Mouse (Mus musculus) hindbrain, embryonic 15.5 days (tissue): ENCODE measurements around the gene P3h3. TPM values are rescaled to one million over a fixed set of nuclear protein-coding genes. Genes with fewer than 3 reads are reported as not detected.
A peak's percentile ranks its signal among the peaks of the same experiment; 100 is the strongest.

ENCODE experiments used
- ATAC-seq: fragments of 200-750 bp; cut with Nextera tagmentation; 2 replicates; pipeline ENCODE4 v1.8.0; 2017; ENCODE audit warnings: low read depth, moderate number of reproducible peaks, moderate TSS enrichment; ENCODE audit not compliant: low FRiP score
- H3K27ac ChIP-seq: fragments of 300-500 bp; sonication (generic); replicated peaks from 2 replicates; pipeline ENCODE4 v1.5.1; 2015; ENCODE audit warnings: mild to moderate bottlenecking, inconsistent platforms
- H3K27me3 ChIP-seq: fragments of 300-500 bp; sonication (generic); 2 replicates; pipeline ENCODE4 v1.6.1; 2015; ENCODE audit warnings: control low read depth, inconsistent platforms
- H3K36me3 ChIP-seq: fragments of 300-500 bp; sonication (generic); 2 replicates; pipeline ENCODE4 v1.6.1; 2015; ENCODE audit warnings: control low read depth, inconsistent platforms
- H3K4me1 ChIP-seq: fragments of 300-500 bp; sonication (generic); replicated peaks from 2 replicates; pipeline ENCODE4 v1.6.1; 2015; ENCODE audit warnings: control low read depth, inconsistent platforms
- H3K4me2 ChIP-seq: fragments of 300-500 bp; sonication (generic); 2 replicates; pipeline ENCODE4 v1.6.1; 2015; ENCODE audit warnings: moderate library complexity, mild to moderate bottlenecking, inconsistent platforms
- H3K4me3 ChIP-seq: fragments of 300-500 bp; sonication (generic); 2 replicates; pipeline ENCODE4 v1.5.1; 2015; ENCODE audit warnings: mild to moderate bottlenecking, inconsistent platforms
- H3K9ac ChIP-seq: fragments of 300-500 bp; sonication (generic); 2 replicates; pipeline ENCODE4 v1.6.1; 2015; ENCODE audit warnings: inconsistent platforms
- H3K9me3 ChIP-seq: fragments of 300-500 bp; sonication (generic); 2 replicates; pipeline ENCODE4 v1.6.1; 2016; ENCODE audit warnings: control low read depth, inconsistent platforms
- WGBS: fragments of 180-500 bp; shearing (Covaris S2); methylation state at CpG from one replicate; pipeline ENCODE4 v1.1.7; 2015; 5-methylcytosine and 5-hydroxymethylcytosine counted together
- polyA plus RNA-seq: library from polyadenylated mRNA; unstranded; fragments of >200 nt; fragmentation: Nextera tagmentation; extraction: Ambion mirVana; gene quantifications from 2 replicates; pipeline ENCODE4 v1.2.1, GENCODE M21; 2015

P3h3 gene
- polyA plus RNA-seq, 1 experiment from 2014 or later, result 18.7 TPM

DNA sequence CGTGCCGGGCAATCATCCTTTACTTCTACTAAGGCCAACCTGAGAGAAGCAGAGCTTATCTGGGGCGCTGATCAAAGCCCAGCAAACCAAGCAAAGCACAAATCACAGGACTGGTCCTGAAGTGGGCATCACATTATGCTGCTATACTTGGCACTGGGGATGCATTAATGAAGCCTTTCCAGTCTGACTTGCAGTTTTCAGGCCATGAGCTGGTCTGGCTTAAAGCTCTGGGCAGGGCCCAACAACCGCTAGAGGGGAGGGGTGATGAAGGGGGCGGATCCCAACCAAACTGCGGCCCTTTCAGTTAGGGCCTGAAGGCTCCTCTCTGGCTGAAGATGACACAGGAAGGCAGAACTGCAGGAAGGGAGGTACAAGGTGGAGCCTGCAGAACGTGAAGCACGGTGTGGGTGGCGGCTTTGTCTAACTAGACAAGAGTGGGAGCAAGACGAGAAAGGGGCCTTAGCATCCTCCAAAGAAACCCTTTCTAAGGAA lies 29.4 kb downstream of the P3h3 start:
- peak overlapping the region; percentile 51 for H3K9ac ChIP-seq
- H3K4me1 ChIP-seq, result peaks cover 22% of the 10 kb centered on the region
- peak overlapping the region; percentile 78 for H3K4me3 ChIP-seq
- 23% methylated on average over 10 of the region's 10 CpGs for WGBS
- no peaks in the 10 kb centered on the region for H3K27me3 ChIP-seq
- no peak for ATAC-seq
- peaks cover 29% of the 10 kb centered on the region for H3K36me3 ChIP-seq
- peak overlapping the region; percentile 77 for H3K4me2 ChIP-seq
- no peaks in the 10 kb centered on the region for H3K9me3 ChIP-seq
- peak overlapping the region; percentile 92 for H3K27ac ChIP-seq

DNA sequence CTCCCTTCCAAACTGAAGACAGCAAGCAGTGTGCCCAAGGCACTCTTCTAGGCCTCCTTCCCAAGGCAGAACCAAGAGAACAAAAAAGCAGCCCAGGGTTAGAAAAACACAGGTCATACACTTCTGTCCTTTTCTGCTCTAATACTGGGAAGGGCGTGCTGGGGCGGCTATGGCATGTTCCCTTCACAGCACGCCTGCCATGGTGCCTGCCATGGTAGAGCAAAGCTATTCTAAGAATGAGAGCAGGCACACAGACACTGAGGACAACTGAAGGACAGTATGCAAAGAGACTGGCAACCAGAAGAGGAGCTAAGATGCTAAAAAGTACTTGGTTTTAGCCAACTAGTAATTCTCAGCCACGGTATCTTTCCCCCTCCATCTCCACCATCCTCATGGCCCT lies 35.5 kb downstream of the P3h3 start:
- Histone ChIP-seq H3K9ac (no peak overlapping the region), H3K9me3 (no peaks in the 10 kb centered on the region), H3K27me3 (no peaks in the 10 kb centered on the region), H3K27ac (no peak overlapping the region), H3K36me3 (peaks cover 89% of the 10 kb centered on the region), H3K4me2 (no peak overlapping the region), H3K4me3 (no peak overlapping the region), H3K4me1 (peaks cover 1% of the 10 kb centered on the region; the same call in 1 of the 2 replicates)
- WGBS, result 93% methylated on average over 4 of the region's 4 CpGs
- no peak for ATAC-seq

DNA sequence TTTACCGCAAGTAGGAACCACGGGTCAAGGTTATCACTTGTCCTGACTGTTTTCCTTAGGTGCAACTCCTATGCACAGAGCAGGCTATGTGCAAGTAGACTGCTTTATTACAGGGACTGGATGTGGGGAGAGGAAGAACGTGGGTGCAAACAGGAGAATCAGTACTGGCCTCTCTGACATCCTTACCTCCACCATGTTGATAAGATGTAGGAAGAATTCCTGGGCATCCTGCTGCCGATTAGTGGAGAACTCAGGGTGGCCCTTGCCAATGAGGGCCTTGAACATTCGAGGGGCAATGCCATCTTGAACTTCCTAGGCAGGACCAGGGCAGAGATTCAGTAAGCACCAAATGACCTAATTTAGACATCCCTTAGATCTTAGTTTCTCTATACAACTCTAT lies 36.7 kb downstream of the P3h3 start:
- no peak for ATAC-seq
- Histone ChIP-seq H3K4me3 (no peak overlapping the region), H3K27ac (no peak overlapping the region), H3K4me1 (no peaks in the 10 kb centered on the region), H3K4me2 (no peak overlapping the region), H3K9me3 (no peaks in the 10 kb centered on the region), H3K36me3 (peaks cover 95% of the 10 kb centered on the region), H3K27me3 (no peaks in the 10 kb centered on the region), H3K9ac (no peak overlapping the region)
- 90% methylated on average over 5 of the region's 5 CpGs for WGBS

DNA sequence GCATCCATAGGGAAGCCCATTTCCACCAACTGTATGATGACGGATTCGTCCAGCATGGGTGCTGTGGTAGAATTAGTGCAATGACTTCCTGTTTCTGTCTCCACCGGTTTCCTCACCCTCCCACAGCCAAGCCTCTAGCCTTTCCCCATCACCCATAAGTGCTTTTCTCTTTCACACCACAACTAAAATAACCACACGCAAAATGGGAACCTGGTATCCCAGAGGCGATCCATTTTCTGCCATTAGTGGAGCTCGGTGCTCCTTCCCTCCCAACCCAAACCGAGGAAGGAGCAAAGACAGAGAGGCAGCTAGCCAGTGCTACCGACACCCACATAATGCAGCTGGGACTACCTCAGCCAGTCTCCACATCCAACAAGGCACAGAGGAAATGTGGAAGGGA lies 39.6 kb downstream of the P3h3 start:
- no peak overlapping the region for H3K9ac ChIP-seq
- no peak overlapping the region for H3K4me3 ChIP-seq
- no peaks in the 10 kb centered on the region for H3K27me3 ChIP-seq
- peaks cover 67% of the 10 kb centered on the region for H3K36me3 ChIP-seq
- ATAC-seq, result no peak
- 89% methylated on average over 8 of the region's 8 CpGs for WGBS
- H3K9me3 ChIP-seq, result no peaks in the 10 kb centered on the region
- peaks cover 13% of the 10 kb centered on the region for H3K4me1 ChIP-seq
- H3K4me2 ChIP-seq, result no peak overlapping the region
- H3K27ac ChIP-seq, result no peak overlapping the region

DNA sequence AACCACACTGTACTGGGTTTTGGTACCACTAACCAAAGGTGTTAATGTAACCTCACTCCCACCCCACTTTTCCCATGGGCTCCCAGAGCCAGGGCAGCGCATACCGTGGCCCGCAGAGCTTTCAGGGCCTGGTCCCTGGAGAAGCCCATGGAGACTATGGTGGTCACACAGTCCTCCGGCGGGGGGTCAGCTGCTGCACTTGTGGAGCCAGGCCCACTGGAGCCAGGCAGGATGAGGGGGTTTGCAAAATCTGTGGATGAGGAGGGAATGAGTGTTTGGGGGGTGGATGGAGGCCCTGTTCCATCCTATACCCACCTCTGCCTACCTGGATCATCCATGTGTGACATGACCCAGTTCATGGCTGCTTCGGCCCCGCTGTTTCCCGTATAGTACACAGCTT lies 40.0 kb downstream of the P3h3 start:
- WGBS, result 99% methylated on average over 8 of the region's 8 CpGs
- H3K36me3 ChIP-seq, result peaks cover 63% of the 10 kb centered on the region
- ATAC-seq, result no peak

DNA sequence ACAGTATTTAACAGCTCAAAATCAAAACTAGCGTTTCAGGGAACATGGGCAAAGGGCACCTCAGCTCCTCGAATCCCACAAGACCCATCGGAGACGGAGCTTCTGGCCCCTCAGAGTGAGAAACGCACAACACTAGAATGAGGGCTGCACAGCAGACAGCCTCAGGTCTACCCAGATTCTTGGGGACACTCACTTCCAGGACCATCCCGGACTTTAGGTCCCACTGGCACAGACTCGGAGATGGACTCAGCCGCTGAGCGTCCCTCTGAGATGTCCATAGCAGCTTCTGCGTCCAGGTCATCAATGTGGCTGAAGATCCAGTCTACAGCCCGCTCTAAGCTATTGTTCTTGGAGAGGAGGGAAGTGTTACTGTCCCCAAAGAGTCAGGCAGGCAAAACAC lies 40.4 kb downstream of the P3h3 start:
- no peak overlapping the region for H3K4me2 ChIP-seq
- peaks cover 22% of the 10 kb centered on the region for H3K4me1 ChIP-seq
- H3K9me3 ChIP-seq, result no peaks in the 10 kb centered on the region
- peaks cover 59% of the 10 kb centered on the region for H3K36me3 ChIP-seq
- H3K4me3 ChIP-seq, result no peak overlapping the region
- H3K27ac ChIP-seq, result no peak overlapping the region
- no peaks in the 10 kb centered on the region for H3K27me3 ChIP-seq
- ATAC-seq, result no peak
- no peak overlapping the region for H3K9ac ChIP-seq
- WGBS, result 97% methylated on average over 11 of the region's 11 CpGs

More for the DNA sequence above, 40.0 kb downstream of the P3h3 start:
- Histone ChIP-seq H3K4me1 (peaks cover 17% of the 10 kb centered on the region), H3K4me3 (no peak overlapping the region), H3K4me2 (no peak overlapping the region), H3K9me3 (no peaks in the 10 kb centered on the region), H3K27ac (no peak overlapping the region), H3K9ac (no peak overlapping the region), H3K27me3 (no peaks in the 10 kb centered on the region)

DNA sequence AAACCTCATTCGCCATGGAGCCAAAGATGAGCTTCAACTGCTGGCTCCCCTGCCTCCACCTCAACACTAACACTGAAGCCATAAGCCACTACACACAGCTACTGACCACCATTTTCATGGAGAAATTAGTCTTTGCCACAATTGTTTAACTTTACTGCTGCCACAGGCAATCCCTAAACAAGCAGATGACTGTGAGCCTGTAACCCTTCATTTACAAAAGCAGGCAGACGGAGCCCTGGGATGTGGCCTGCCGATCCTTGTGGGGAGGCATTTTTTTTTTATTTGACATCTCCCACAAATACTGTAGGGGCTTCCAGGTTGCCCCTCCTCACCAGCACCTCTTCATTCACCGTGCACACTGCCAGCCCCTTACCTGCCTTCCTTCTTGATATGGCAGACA lies 40.9 kb downstream of the P3h3 start:
- no peaks in the 10 kb centered on the region for H3K9me3 ChIP-seq
- no peak for ATAC-seq
- no peak overlapping the region for H3K4me3 ChIP-seq
- WGBS, result 86% methylated on average over 4 of the region's 4 CpGs
- peaks cover 27% of the 10 kb centered on the region for H3K4me1 ChIP-seq
- no peak overlapping the region for H3K27ac ChIP-seq
- no peak overlapping the region for H3K9ac ChIP-seq
- H3K4me2 ChIP-seq, result no peak overlapping the region
- peaks cover 58% of the 10 kb centered on the region for H3K36me3 ChIP-seq
- no peaks in the 10 kb centered on the region for H3K27me3 ChIP-seq

DNA sequence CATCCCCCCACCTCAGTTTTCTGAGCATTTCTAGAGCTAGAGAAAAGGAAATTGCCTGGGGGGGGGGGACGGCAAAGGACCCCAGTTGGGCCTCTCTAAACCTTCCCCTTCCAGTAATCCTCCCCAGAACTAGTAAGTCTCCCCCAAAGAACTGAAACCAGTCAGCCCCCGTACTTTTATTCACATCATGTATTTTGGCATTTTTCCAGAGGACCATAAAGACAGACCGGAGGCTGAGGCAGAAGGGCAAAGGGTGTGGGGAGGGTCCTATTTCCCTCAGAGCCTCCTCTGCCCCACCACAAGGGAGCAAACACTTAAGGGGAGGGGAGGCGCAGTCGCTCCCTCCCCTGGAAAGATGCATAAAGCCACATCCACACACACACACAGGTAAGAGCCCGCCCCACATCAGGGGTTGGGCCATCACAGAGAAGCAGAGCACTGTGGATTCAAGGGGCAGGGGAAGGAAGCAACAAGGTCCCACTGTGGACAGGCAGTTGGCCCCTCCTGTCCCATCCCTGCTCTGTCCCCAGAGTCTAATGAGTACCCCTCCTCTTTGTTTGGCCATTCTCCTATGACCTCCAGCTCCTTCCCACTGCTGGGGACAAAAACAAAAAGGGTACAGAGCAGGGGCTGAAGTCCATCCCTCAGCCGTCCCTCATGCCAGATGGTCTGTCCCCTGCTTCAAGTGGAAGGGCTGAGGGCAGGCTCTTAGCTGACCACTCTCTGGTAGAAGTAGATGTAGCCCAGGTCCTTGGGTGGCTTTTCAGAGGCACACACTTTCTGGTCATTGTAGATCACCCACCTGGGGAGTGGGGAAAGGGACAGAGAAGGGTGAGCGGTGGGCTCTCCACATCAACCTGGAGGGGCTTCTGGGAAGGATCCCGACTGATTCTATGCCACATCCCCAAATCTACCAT lies 42.4 kb downstream of the P3h3 start:
- Histone ChIP-seq H3K4me3 (no peak overlapping the region), H3K27me3 (no peaks in the 10 kb centered on the region), H3K27ac (no peak overlapping the region), H3K9me3 (no peaks in the 10 kb centered on the region), H3K4me1 (peaks cover 30% of the 10 kb centered on the region), H3K9ac (no peak overlapping the region), H3K36me3 (peaks cover 47% of the 10 kb centered on the region), H3K4me2 (peak overlapping the region; percentile 72)
- ATAC-seq, result no peak
- 66% methylated on average over 9 of the region's 9 CpGs for WGBS

DNA sequence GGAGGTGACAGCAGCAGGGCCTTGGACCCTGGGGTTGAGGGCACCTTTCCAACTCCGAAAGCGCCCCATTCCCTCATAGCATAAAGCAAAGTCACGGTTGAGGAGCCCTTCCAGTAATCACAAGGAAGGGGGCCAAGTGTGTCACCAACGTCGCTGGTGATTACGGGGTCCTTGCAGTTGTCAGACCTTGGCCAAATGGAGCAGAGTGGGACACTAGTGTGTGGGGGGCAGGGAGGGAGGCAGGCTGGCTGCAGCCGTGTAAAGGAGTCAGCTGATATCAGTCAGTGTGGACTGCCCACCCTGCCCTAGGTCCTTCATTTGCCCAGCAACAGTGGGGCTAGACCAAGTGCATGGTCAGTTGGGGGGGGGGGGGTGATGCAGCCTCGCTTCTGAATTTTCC lies 43.1 kb downstream of the P3h3 start:
- Histone ChIP-seq H3K27ac (peak overlapping the region; percentile 90), H3K4me3 (peak overlapping the region; percentile 70), H3K4me1 (peaks cover 37% of the 10 kb centered on the region), H3K9ac (no peak overlapping the region), H3K27me3 (no peaks in the 10 kb centered on the region), H3K9me3 (no peaks in the 10 kb centered on the region), H3K4me2 (peak overlapping the region; percentile 72), H3K36me3 (peaks cover 40% of the 10 kb centered on the region)
- peak; percentile 42 for ATAC-seq
- 37% methylated on average over 8 of the region's 8 CpGs for WGBS

DNA sequence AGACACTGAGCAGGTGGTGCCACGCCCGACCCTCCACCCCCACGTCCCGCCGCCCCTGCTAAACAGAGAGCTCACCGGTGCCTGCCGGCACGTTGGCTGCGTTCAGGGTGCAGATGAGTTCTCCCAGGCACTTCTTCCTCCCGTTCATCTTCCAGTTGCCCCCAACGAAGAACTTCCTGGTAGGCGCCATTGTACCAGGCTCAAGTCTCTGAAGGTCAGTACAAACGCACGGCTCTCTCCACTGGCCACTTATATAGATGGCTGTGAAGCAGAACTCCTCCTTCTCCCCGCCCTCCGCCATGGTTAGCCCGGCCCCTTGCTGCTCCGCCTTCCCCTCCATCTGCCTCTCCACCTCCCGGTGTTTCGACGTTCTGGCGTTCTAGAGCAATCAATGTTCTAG lies 43.6 kb downstream of the P3h3 start, which contains the start of gene Tpi1:
Gene Tpi1, minus strand, starts transcription at position 364 of the 400 bp plus-strand sequence.
- Histone ChIP-seq H3K4me1 (peaks cover 42% of the 10 kb centered on the region), H3K27me3 (no peaks in the 10 kb centered on the region), H3K4me2 (peak within 1 kb of the TSS; percentile 72), H3K4me3 (peak within 1 kb of the TSS; percentile 70), H3K9ac (peak within 1 kb of the TSS; percentile 81), H3K36me3 (peaks cover 36% of the 10 kb centered on the region), H3K9me3 (no peaks in the 10 kb centered on the region), H3K27ac (peak within 1 kb of the TSS; percentile 90)
- ATAC-seq, result peak; percentile 88
- under 1% methylated on average over 22 of the region's 22 CpGs for WGBS

DNA sequence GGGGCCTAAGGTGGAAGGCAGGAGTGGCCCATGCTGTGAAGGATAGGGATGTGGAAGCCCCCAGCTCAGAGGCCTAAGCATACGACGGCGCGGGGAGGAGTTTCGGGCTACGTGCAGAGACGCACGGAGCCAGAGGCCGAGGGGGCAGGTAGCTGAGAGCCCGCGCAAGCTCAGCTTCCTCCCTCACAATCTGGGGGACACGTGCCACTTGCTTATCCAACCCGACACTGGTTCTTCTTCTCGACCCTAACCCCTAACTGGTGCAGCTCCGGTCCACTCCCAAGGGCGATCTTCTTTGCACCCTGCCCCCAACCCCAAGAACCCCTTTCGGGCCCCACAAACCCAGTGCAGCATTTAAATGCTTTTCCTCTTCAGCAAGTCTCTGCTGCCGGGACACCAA lies 44.1 kb downstream of the P3h3 start:
- Histone ChIP-seq H3K27me3 (no peaks in the 10 kb centered on the region), H3K9me3 (no peaks in the 10 kb centered on the region), H3K27ac (peak overlapping the region; percentile 90), H3K4me2 (peak overlapping the region; percentile 72), H3K36me3 (peaks cover 32% of the 10 kb centered on the region), H3K4me3 (peak overlapping the region; percentile 70), H3K9ac (peak overlapping the region; percentile 81), H3K4me1 (peaks cover 46% of the 10 kb centered on the region)
- peak; percentile 76 for ATAC-seq
- WGBS, result 0% methylated on average over 18 of the region's 18 CpGs

DNA sequence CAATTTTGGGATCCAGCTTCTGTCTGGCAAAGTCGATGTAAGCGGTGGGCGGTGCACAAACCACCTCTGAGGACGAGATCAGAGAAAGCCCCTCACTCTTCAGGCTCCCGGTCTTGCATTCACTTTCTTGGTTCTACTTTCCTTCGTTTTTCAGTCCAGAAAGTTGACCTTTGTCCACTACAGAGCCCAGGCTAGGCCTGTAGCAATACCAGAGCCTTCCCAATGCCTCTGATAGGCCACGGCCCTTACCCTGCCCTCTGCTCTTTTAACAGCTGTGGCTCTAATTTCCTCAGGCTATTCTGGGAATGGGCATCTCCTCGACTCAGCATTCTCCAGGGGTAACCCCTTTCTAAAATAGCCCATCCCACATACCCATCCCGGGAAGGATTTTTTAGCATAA lies 44.7 kb downstream of the P3h3 start:
- no peaks in the 10 kb centered on the region for H3K27me3 ChIP-seq
- H3K4me1 ChIP-seq, result peaks cover 53% of the 10 kb centered on the region
- peak overlapping the region; percentile 90 for H3K27ac ChIP-seq
- ATAC-seq, result no peak
- H3K9ac ChIP-seq, result peak overlapping the region; percentile 81
- peak overlapping the region; percentile 72 for H3K4me2 ChIP-seq
- 22% methylated on average over 9 of the region's 9 CpGs for WGBS
- H3K4me3 ChIP-seq, result peak overlapping the region; percentile 70
- H3K36me3 ChIP-seq, result peaks cover 25% of the 10 kb centered on the region
- no peaks in the 10 kb centered on the region for H3K9me3 ChIP-seq
